Mouse (Mus musculus): ENCODE data around the gene Dtx3. TPM values are rescaled to one million over a fixed set of nuclear protein-coding genes. Genes with fewer than 3 reads are reported as not detected.

Gene Dtx3
- polyA plus RNA-seq, 1 experiment, result 126 TPM

DNA sequence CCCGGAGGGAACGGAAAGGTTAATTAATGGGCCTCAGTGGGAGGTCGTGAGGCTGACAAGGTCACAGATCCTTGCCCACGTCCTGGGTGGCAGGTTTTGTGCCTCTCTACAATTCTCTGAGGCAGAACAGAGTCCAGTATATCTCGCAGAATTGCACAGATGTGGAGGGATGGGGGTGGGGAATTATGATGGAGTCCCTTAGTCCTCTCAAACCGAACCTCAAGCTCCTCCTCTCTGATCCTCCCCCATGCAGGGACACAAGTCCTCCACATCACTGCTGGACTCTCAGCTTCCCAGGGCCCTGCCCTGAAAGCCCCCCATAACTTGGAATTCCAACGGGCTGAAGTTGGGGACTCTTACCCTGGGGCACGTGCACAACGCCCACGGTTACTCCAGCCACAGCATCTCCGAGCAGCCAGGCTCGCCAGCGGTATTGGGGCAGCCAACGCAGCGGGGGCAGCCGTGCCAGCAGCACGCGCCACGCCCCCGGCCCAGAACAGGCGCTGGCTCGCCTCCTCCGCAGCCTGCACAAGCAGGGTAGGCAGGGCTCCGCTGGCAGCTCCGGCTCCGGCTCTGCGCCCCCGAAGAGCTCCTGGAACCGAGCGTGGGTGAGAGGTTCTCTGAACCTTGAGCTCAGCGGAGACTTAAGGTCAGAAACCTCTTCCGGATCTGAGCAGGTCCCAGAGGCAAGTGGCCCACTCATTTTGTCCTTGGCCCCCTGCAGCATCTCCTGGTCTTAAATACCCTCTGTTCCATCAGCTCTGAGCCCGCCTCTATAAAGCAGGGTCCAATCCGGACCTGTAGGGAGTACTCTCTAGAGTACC lies 15.4 kb downstream of the Dtx3 start, which contains the start of gene Slc26a10:
TSS of gene Slc26a10 (minus strand) at position 775 of the 824 bp plus-strand sequence.
- Histone ChIP-seq H3K4me3 (ENCODE audit: control insufficient read depth, low read depth, low read length) (peak within 1 kb of the TSS; percentile 57), H3K36me3 (ENCODE audit: control insufficient read depth, insufficient read depth, low read length) (no peaks in the 10 kb centered on the region), H3K27ac (ENCODE audit: control insufficient read depth, insufficient read depth, low read depth, low read length) (no peak within 1 kb of the TSS), H3K4me1 (ENCODE audit: control insufficient read depth, insufficient read depth, low read length) (peaks cover 35% of the 10 kb centered on the region), H3K27me3 (ENCODE audit: control insufficient read depth, insufficient read depth, low read length) (no peaks in the 10 kb centered on the region; the same call in 1 of the 2 replicates)
- TF ChIP-seq POLR2A (IDR thresholded peaks at IDR 0.05; ENCODE audit: control insufficient read depth, low read depth, low read length) (no peak), CTCF (IDR thresholded peaks at IDR 0.05; ENCODE audit: control insufficient read depth, insufficient read depth, insufficient replicate concordance, low read depth, low read length) (no peak)

DNA sequence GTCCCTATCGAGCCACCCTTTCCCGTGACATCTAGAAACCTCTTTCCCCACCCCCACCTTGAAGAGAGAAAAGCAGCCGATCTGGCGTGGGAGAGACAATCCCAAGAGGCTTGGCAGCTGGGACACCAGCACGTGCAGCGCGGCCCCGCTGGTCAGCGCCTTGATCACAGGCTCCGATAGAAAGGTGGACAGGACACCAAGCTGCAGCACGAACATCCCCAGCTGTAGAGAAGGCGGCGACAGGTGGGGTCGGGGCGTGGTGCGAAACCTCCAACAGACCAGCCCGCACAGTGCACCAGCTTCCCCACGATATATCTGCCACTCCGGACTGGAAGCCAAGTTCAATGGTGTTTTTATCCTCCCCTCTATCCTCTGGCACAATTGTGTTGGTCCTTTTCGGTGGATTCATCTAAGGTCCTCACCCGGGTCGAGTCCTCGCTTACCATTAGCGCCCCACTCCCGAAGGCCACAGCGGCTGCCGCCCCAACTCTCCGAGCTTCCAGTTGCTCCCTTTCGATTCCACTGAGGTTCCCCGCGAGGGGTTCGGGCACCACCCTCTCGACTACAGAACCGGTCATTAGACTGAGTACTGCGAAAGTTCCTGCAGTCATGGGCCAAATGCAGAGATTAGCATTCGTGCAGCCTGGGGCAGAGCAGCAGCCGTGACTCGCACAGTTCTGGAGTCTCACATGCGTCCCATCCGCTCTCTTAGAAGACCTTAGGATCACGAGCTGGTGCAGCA lies 17.1 kb downstream of the Dtx3 start:
- H3K36me3 ChIP-seq (ENCODE audit: control insufficient read depth, insufficient read depth, low read length), result no peaks in the 10 kb centered on the region
- H3K27ac ChIP-seq (ENCODE audit: control insufficient read depth, insufficient read depth, low read depth, low read length), result no peak overlapping the region
- TF ChIP-seq POLR2A (IDR thresholded peaks at IDR 0.05; ENCODE audit: control insufficient read depth, low read depth, low read length) (no peak), CTCF (IDR thresholded peaks at IDR 0.05; ENCODE audit: control insufficient read depth, insufficient read depth, insufficient replicate concordance, low read depth, low read length) (no peak)
- H3K4me3 ChIP-seq (ENCODE audit: control insufficient read depth, low read depth, low read length), result peak overlapping the region; percentile 18; the same call in 1 of the 2 replicates
- H3K27me3 ChIP-seq (ENCODE audit: control insufficient read depth, insufficient read depth, low read length), result no peaks in the 10 kb centered on the region; the same call in 1 of the 2 replicates
- peaks cover 29% of the 10 kb centered on the region for H3K4me1 ChIP-seq (ENCODE audit: control insufficient read depth, insufficient read depth, low read length)

DNA sequence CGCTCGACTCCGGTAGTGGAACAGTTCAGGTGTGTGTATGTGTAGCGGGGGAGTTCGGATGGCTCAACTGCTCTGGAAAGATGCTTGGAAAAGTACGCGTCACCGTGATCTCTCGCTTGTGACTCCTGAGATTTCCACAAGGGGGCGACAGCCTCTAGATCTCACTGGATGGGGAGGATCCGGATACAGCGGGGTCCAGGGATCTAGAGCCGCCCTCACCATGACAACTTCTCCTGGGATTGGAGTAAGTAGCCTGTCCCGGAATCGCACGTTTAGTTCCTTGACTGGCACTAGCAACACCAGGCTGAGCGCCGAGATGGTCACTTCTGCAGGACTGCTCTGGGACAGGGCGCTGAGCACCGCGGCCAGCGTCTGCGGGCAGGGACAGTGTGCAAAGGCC lies 17.8 kb downstream of the Dtx3 start:
- TF ChIP-seq POLR2A (IDR thresholded peaks at IDR 0.05; ENCODE audit: control insufficient read depth, low read depth, low read length) (no peak), CTCF (IDR thresholded peaks at IDR 0.05; ENCODE audit: control insufficient read depth, insufficient read depth, insufficient replicate concordance, low read depth, low read length) (peak; percentile 84)
- H3K27ac ChIP-seq (ENCODE audit: control insufficient read depth, insufficient read depth, low read depth, low read length), result no peak overlapping the region
- H3K4me3 ChIP-seq (ENCODE audit: control insufficient read depth, low read depth, low read length), result peak overlapping the region; percentile 56
- H3K27me3 ChIP-seq (ENCODE audit: control insufficient read depth, insufficient read depth, low read length), result no peaks in the 10 kb centered on the region; the same call in 1 of the 2 replicates
- peaks cover 29% of the 10 kb centered on the region for H3K4me1 ChIP-seq (ENCODE audit: control insufficient read depth, insufficient read depth, low read length)
- no peaks in the 10 kb centered on the region for H3K36me3 ChIP-seq (ENCODE audit: control insufficient read depth, insufficient read depth, low read length)

DNA sequence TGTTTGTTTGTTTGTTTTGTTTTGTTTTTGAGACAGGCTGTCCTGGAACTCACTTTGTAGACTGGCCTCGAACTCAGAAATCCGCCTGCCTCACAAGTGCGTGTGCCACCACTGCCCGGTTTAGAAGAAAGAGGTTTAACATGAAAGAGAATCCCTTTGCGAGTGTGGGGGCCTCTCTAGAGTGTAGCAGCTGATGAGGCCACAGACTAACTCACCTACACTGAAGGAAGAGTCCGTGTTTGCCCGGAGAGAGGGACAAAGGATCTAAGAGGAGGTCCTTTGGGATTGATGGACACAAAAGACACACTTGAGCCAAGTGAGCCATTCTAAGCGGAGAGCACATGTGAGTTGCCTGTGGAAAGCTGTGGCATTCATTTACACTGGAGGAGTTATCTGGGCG lies 18.3 kb downstream of the Dtx3 start:
- H3K4me1 ChIP-seq (ENCODE audit: control insufficient read depth, insufficient read depth, low read length), result peaks cover 29% of the 10 kb centered on the region
- H3K27me3 ChIP-seq (ENCODE audit: control insufficient read depth, insufficient read depth, low read length), result no peaks in the 10 kb centered on the region; the same call in 1 of the 2 replicates
- H3K27ac ChIP-seq (ENCODE audit: control insufficient read depth, insufficient read depth, low read depth, low read length), result no peak overlapping the region
- no peaks in the 10 kb centered on the region for H3K36me3 ChIP-seq (ENCODE audit: control insufficient read depth, insufficient read depth, low read length)
- no peak for TF ChIP-seq POLR2A (IDR thresholded peaks at IDR 0.05; ENCODE audit: control insufficient read depth, low read depth, low read length)
- H3K4me3 ChIP-seq (ENCODE audit: control insufficient read depth, low read depth, low read length), result no peak overlapping the region

DNA sequence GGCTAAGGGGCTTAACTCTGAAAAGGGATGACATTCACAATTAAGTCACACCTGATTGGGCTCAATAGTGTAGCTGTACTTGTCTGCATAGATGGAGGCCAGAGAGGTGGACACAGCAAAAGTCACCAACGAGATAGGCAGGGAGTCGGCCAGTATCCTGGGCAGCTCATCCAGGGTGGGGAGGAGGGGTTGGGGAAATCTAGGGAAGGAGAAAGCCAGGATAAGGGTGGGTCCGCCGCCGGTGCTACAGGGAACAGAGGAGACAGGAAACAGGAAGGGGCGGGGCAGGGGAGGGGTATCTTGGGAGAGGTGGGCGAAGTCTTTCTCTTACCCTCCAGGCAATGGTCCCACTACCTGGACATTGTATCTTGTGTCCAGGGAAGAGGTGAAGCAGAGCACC lies 18.8 kb downstream of the Dtx3 start:
- TF ChIP-seq CTCF (IDR thresholded peaks at IDR 0.05; ENCODE audit: control insufficient read depth, insufficient read depth, insufficient replicate concordance, low read depth, low read length), result no peak
- TF ChIP-seq POLR2A (IDR thresholded peaks at IDR 0.05; ENCODE audit: control insufficient read depth, low read depth, low read length), result no peak
- H3K36me3 ChIP-seq (ENCODE audit: control insufficient read depth, insufficient read depth, low read length), result no peaks in the 10 kb centered on the region
- H3K27ac ChIP-seq (ENCODE audit: control insufficient read depth, insufficient read depth, low read depth, low read length), result no peak overlapping the region
- peaks cover 29% of the 10 kb centered on the region for H3K4me1 ChIP-seq (ENCODE audit: control insufficient read depth, insufficient read depth, low read length)
- H3K27me3 ChIP-seq (ENCODE audit: control insufficient read depth, insufficient read depth, low read length), result no peaks in the 10 kb centered on the region; the same call in 1 of the 2 replicates
- H3K4me3 ChIP-seq (ENCODE audit: control insufficient read depth, low read depth, low read length), result no peak overlapping the region

DNA sequence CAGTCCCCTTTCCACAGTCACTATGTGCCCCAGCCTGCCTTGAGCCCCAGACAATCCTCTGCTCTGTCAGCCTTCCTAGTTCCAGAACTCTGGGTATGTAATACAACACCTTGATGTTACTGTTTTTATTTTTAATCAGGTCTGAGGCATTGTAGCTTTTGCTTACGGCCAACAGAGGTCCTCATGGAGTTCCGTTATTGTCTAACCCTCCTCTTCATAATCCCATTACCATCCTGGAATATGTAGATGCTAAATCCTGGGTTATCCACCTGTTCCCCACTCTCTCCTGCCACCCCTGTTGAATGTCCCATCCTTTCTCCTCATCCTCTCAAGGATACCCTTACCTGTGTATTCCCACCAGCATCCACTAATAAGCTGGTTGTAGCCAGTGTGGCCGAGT lies 19.3 kb downstream of the Dtx3 start:
- H3K27ac ChIP-seq (ENCODE audit: control insufficient read depth, insufficient read depth, low read depth, low read length), result no peak overlapping the region
- TF ChIP-seq CTCF (IDR thresholded peaks at IDR 0.05; ENCODE audit: control insufficient read depth, insufficient read depth, insufficient replicate concordance, low read depth, low read length), result no peak
- TF ChIP-seq POLR2A (IDR thresholded peaks at IDR 0.05; ENCODE audit: control insufficient read depth, low read depth, low read length), result no peak
- H3K4me1 ChIP-seq (ENCODE audit: control insufficient read depth, insufficient read depth, low read length), result peaks cover 31% of the 10 kb centered on the region
- no peaks in the 10 kb centered on the region for H3K36me3 ChIP-seq (ENCODE audit: control insufficient read depth, insufficient read depth, low read length)
- H3K27me3 ChIP-seq (ENCODE audit: control insufficient read depth, insufficient read depth, low read length), result no peaks in the 10 kb centered on the region; the same call in 1 of the 2 replicates
- no peak overlapping the region for H3K4me3 ChIP-seq (ENCODE audit: control insufficient read depth, low read depth, low read length)

DNA sequence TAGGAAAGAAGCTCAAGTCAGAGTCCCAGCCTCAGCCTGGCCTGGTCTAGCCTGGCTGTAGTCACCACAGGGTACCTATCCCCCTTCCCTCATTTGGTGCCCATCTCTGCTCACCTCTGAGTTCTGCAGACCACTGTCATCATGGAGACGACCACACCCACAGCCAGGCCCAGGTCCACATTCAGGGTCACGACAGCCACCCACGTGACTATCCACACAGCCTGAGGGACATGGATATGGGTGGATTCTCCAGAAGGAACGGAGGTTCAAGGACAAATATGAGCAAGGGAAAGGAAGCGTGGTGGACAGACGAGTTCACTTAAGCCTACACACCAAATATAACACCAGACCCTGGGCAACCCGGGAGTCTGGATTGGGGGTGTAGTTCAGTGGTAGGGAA lies 21.4 kb downstream of the Dtx3 start:
- Histone ChIP-seq H3K36me3 (ENCODE audit: control insufficient read depth, insufficient read depth, low read length) (no peaks in the 10 kb centered on the region), H3K4me1 (ENCODE audit: control insufficient read depth, insufficient read depth, low read length) (peaks cover 26% of the 10 kb centered on the region), H3K27me3 (ENCODE audit: control insufficient read depth, insufficient read depth, low read length) (no peaks in the 10 kb centered on the region; the same call in 1 of the 2 replicates), H3K27ac (ENCODE audit: control insufficient read depth, insufficient read depth, low read depth, low read length) (no peak overlapping the region), H3K4me3 (ENCODE audit: control insufficient read depth, low read depth, low read length) (no peak overlapping the region)
- TF ChIP-seq POLR2A (IDR thresholded peaks at IDR 0.05; ENCODE audit: control insufficient read depth, low read depth, low read length) (no peak), CTCF (IDR thresholded peaks at IDR 0.05; ENCODE audit: control insufficient read depth, insufficient read depth, insufficient replicate concordance, low read depth, low read length) (no peak)
